Mouse (Mus musculus) left cerebral cortex, adult 8-10 months (tissue): ENCODE results near the gene Tmprss3. TPM values are rescaled to one million over a fixed set of nuclear protein-coding genes. Genes with fewer than 3 reads are reported as not detected.

Source experiments
- DNase-seq, 2 experiments: peaks; one replicate each; pipeline ENCODE4 v3.0.0; 2022; ENCODE audit warnings: low spot score in 2 of 2
- total RNA-seq, 4 experiments: library from RNA; stranded (reverse); gene quantifications; 2 replicates each; pipeline ENCODE4 v1.2.4; 2022

The Tmprss3 gene
- under 1 TPM in 1 of 4 experiments, not detected in 3; 0.21 TPM for total RNA-seq

- no peak for DNase-seq
Measured at GRCm38 (mm10) chr17:31198877-31199276, at the start of gene Tmprss3. TSS of gene Tmprss3 (minus strand) at chr17:31198977.

- no peak for DNase-seq
Measured at GRCm38 (mm10) chr17:31247144-31247543, 48.4 kb upstream of the Tmprss3 start.

GRCm38 (mm10) chr17:31245321-31245720, 46.5 kb upstream of the Tmprss3 start:
- DNase-seq = no peak

- no peak for DNase-seq
Measured at GRCm38 (mm10) chr17:31242764-31243163, 44.0 kb upstream of the Tmprss3 start.

GRCm38 (mm10) chr17:31241156-31241555, 42.4 kb upstream of the Tmprss3 start:
- no peak for DNase-seq

GRCm38 (mm10) chr17:31238234-31239020, 39.6 kb upstream of the Tmprss3 start:
- no peak for DNase-seq

- DNase-seq = no peak
Measured at GRCm38 (mm10) chr17:31235915-31236314, 37.1 kb upstream of the Tmprss3 start.

- DNase-seq = no peak
Measured at GRCm38 (mm10) chr17:31232251-31233010, 33.7 kb upstream of the Tmprss3 start.

GRCm38 (mm10) chr17:31231780-31232179, 33.0 kb upstream of the Tmprss3 start:
- no peak for DNase-seq

GRCm38 (mm10) chr17:31226931-31227330, 28.2 kb upstream of the Tmprss3 start:
- no peak for DNase-seq

GRCm38 (mm10) chr17:31226368-31226767, 27.6 kb upstream of the Tmprss3 start:
- DNase-seq = peak in 1 of 2 experiments; percentile 18

- DNase-seq = no peak
Measured at GRCm38 (mm10) chr17:31224591-31224990, 25.8 kb upstream of the Tmprss3 start.

- DNase-seq = no peak
Measured at GRCm38 (mm10) chr17:31223835-31224234, 25.1 kb upstream of the Tmprss3 start.

GRCm38 (mm10) chr17:31222810-31223310, 24.1 kb upstream of the Tmprss3 start:
- no peak for DNase-seq

GRCm38 (mm10) chr17:31216068-31216955, 17.5 kb upstream of the Tmprss3 start:
- DNase-seq = no peak

GRCm38 (mm10) chr17:31211881-31212280, 13.1 kb upstream of the Tmprss3 start:
- DNase-seq = no peak

GRCm38 (mm10) chr17:31210299-31210698, 11.5 kb upstream of the Tmprss3 start:
- DNase-seq = no peak

- DNase-seq = no peak
Measured at GRCm38 (mm10) chr17:31209376-31209930, 10.7 kb upstream of the Tmprss3 start.

- DNase-seq = no peak
Measured at GRCm38 (mm10) chr17:31208654-31209053, 9.9 kb upstream of the Tmprss3 start.

GRCm38 (mm10) chr17:31207771-31208334, 9.1 kb upstream of the Tmprss3 start, which contains the start of gene Ubash3a:
TSS of gene Ubash3a (plus strand) at chr17:31207873.
- no peak for DNase-seq

- DNase-seq = no peak
Measured at GRCm38 (mm10) chr17:31196283-31196682, 2.5 kb downstream of the Tmprss3 start.
